Mouse (Mus musculus) hindbrain, postnatal 0 days (tissue): ENCODE results near the gene Plk2. TPM values are rescaled to one million over a fixed set of nuclear protein-coding genes. Genes with fewer than 3 reads are reported as not detected.

Experiments used
- ATAC-seq: fragments of 200-750 bp; cut with Nextera tagmentation; 2 replicates; pipeline ENCODE4 v1.8.0; 2017; ENCODE audit warnings: mild to moderate bottlenecking, moderate TSS enrichment, moderate library complexity
- DNase-seq: peaks from one replicate; pipeline ENCODE4 v3.0.0-alpha.2; 2015; ENCODE audit warnings: low spot score
- H3K27ac ChIP-seq: fragments of 300-500 bp; sonication (generic); 2 replicates; pipeline ENCODE4 v1.5.1; 2014; ENCODE audit warnings: mild to moderate bottlenecking
- H3K27me3 ChIP-seq: fragments of 300-500 bp; sonication (generic); 2 replicates; pipeline ENCODE4 v1.6.1; 2014; ENCODE audit warnings: low read length, mixed read lengths; ENCODE audit not compliant: insufficient read depth
- H3K36me3 ChIP-seq: fragments of 300-500 bp; sonication (generic); 2 replicates; pipeline ENCODE4 v1.6.1; 2014; ENCODE audit warnings: low read length, mixed read lengths; ENCODE audit not compliant: insufficient read depth
- H3K4me1 ChIP-seq: fragments of 300-500 bp; sonication (generic); 2 replicates; pipeline ENCODE4 v1.6.1; 2014; ENCODE audit warnings: antibody characterized with exemption, low read length, mixed read lengths; ENCODE audit not compliant: insufficient read depth
- H3K4me2 ChIP-seq: fragments of 300-500 bp; sonication (generic); 2 replicates; pipeline ENCODE4 v1.6.1; 2014; ENCODE audit warnings: low read depth, mild to moderate bottlenecking, low read length, moderate library complexity, mixed read lengths
- H3K4me3 ChIP-seq: fragments of 300-500 bp; sonication (generic); 2 replicates; pipeline ENCODE4 v1.5.1; 2014; ENCODE audit warnings: low read length
- H3K9ac ChIP-seq: fragments of 300-500 bp; sonication (generic); replicated peaks from 2 replicates; pipeline ENCODE4 v1.6.1; 2014; ENCODE audit warnings: mild to moderate bottlenecking, low read length, moderate library complexity, mixed read lengths
- H3K9me3 ChIP-seq: fragments of 300-500 bp; sonication (generic); 2 replicates; pipeline ENCODE4 v1.6.1; 2016; ENCODE audit warnings: low read length, mixed read lengths
- CTCF ChIP-seq: IDR thresholded peaks from 2 replicates; pipeline ENCODE4 v1.5.1; 2016; ENCODE audit warnings: antibody characterized with exemption, control low read depth, low read depth
- WGBS: fragments of 180-500 bp; shearing (Covaris S2); extraction: QIAGEN DNeasy Blood & Tissue Kit; methylation state at CpG from one replicate; pipeline ENCODE4 v1.1.7; 2014; 5-methylcytosine and 5-hydroxymethylcytosine counted together
- polyA plus RNA-seq: library from polyadenylated mRNA; unstranded; fragments of >200 nt; fragmentation: Nextera tagmentation; extraction: Ambion mirVana; gene quantifications from 2 replicates; pipeline ENCODE4 v1.2.1, GENCODE M21; 2015
- total RNA-seq: library from RNA; depleted of rRNA; stranded (reverse); fragments of >200 nt; gene quantifications from 2 replicates; pipeline ENCODE4 v1.2.3, GENCODE M21; 2014

The Plk2 gene
- total and polyA plus RNA-seq, 2 experiments from 2014 or later: 81.9 to 86.2 TPM

GRCm38 (mm10) chr13:110395179-110395794, 441 bp downstream of the Plk2 start:
- Histone ChIP-seq H3K9me3 (no peaks in the 10 kb centered on the region), H3K36me3 (peaks cover 26% of the 10 kb centered on the region), H3K27ac (peak overlapping the region; percentile 93), H3K9ac (peak overlapping the region; percentile 95), H3K4me1 (no peaks in the 10 kb centered on the region), H3K27me3 (no peaks in the 10 kb centered on the region), H3K4me3 (peak overlapping the region; percentile 76), H3K4me2 (peak overlapping the region; percentile 98)
- ATAC-seq (no peak; the same call in 1 of the 2 replicates), DNase-seq (peak; percentile 57)
- no peak for TF ChIP-seq CTCF
- under 1% methylated on average over 40 of the region's 41 CpGs for WGBS

- peak overlapping the region; percentile 95 for H3K9ac ChIP-seq
- H3K4me1 ChIP-seq: no peaks in the 10 kb centered on the region
- peak overlapping the region; percentile 98 for H3K4me2 ChIP-seq
- H3K4me3 ChIP-seq: peak overlapping the region; percentile 76
- peak; percentile 41 for DNase-seq
- no peaks in the 10 kb centered on the region for H3K9me3 ChIP-seq
- no peaks in the 10 kb centered on the region for H3K27me3 ChIP-seq
- H3K27ac ChIP-seq: peak overlapping the region; percentile 93
- WGBS: 11% methylated on average over 21 of the region's 21 CpGs
- H3K36me3 ChIP-seq: peaks cover 32% of the 10 kb centered on the region
- TF ChIP-seq CTCF: no peak
- no peak for ATAC-seq
Measured at GRCm38 (mm10) chr13:110395916-110396685, 1.3 kb downstream of the Plk2 start.

DNA sequence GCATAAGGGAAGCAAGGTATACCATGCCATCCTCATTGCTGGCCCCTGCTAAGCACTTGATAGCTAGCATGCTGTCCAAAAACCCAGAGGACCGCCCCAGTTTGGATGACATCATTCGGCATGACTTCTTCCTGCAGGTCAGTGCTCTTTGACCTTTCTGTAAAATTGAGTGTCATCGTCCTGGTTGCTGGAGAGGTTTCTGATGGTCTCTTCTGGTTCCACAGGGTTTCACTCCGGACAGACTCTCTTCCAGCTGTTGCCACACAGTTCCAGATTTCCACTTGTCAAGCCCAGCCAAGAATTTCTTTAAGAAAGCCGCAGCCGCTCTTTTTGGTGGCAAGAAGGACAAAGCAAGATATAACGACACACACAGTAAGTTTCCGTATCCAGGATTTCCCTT, 2.9 kb downstream of the Plk2 start:
- Histone ChIP-seq H3K9ac (no peak overlapping the region), H3K27ac (no peak overlapping the region), H3K4me3 (no peak overlapping the region), H3K36me3 (peaks cover 36% of the 10 kb centered on the region), H3K27me3 (no peaks in the 10 kb centered on the region), H3K4me2 (peak overlapping the region; percentile 98), H3K9me3 (no peaks in the 10 kb centered on the region), H3K4me1 (no peaks in the 10 kb centered on the region)
- WGBS: 84% methylated on average over 8 of the region's 8 CpGs
- no peak for TF ChIP-seq CTCF
- no peak for DNase-seq
- no peak for ATAC-seq

- H3K27ac ChIP-seq: no peak overlapping the region
- H3K36me3 ChIP-seq: peaks cover 36% of the 10 kb centered on the region
- 72% methylated on average over 24 of the region's 24 CpGs for WGBS
- H3K9me3 ChIP-seq: no peaks in the 10 kb centered on the region
- peak overlapping the region; percentile 98 for H3K4me2 ChIP-seq
- H3K27me3 ChIP-seq: no peaks in the 10 kb centered on the region
- no peak overlapping the region for H3K9ac ChIP-seq
- ATAC-seq (no peak), DNase-seq (no peak)
- no peaks in the 10 kb centered on the region for H3K4me1 ChIP-seq
- no peak for TF ChIP-seq CTCF
- H3K4me3 ChIP-seq: 0 out of 2 replicates have a peak overlapping the region, but pooled peaks have one; percentile 3
Measured at GRCm38 (mm10) chr13:110398513-110399270, 3.8 kb downstream of the Plk2 start.

DNA sequence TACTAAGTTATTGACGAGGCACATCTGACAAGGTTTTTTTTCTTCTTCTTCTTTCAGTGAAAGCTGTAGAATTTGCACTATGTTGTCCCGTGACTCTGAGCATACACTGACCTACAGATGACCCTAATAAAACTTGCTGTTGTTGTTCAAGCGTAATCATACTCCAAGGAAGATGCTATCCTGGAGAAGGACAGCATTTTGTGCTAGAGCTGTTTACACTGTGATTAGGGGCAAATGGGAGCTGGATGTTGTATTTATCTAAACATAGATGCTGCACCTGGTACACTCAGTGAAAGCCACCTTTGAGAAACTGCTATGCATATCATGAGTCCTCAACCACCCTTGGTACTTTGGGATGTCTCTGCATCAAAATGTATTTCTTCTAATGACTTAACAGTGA, 6.6 kb downstream of the Plk2 start:
- H3K4me1 ChIP-seq: no peaks in the 10 kb centered on the region
- peaks cover 36% of the 10 kb centered on the region for H3K36me3 ChIP-seq
- no peaks in the 10 kb centered on the region for H3K27me3 ChIP-seq
- no peaks in the 10 kb centered on the region for H3K9me3 ChIP-seq
- no peak overlapping the region for H3K27ac ChIP-seq
- no peak overlapping the region for H3K4me2 ChIP-seq
- no peak for TF ChIP-seq CTCF
- no peak for ATAC-seq
- no peak for DNase-seq
- 85% methylated on average over 3 of the region's 3 CpGs for WGBS
- no peak overlapping the region for H3K4me3 ChIP-seq
- H3K9ac ChIP-seq: no peak overlapping the region

- H3K27me3 ChIP-seq: no peaks in the 10 kb centered on the region
- H3K4me3 ChIP-seq: no peak overlapping the region
- no peak for TF ChIP-seq CTCF
- no peak overlapping the region for H3K9ac ChIP-seq
- H3K36me3 ChIP-seq: peaks cover 36% of the 10 kb centered on the region
- no peaks in the 10 kb centered on the region for H3K4me1 ChIP-seq
- ATAC-seq: no peak
- H3K9me3 ChIP-seq: no peaks in the 10 kb centered on the region
- DNase-seq: no peak
- no peak overlapping the region for H3K27ac ChIP-seq
- WGBS: 95% methylated on average over 2 of the region's 2 CpGs
- H3K4me2 ChIP-seq: no peak overlapping the region
Measured at GRCm38 (mm10) chr13:110401877-110402276, 7.0 kb downstream of the Plk2 start.
